Mouse (Mus musculus) brown adipose tissue, adult 24 weeks (tissue): ENCODE measurements around the gene Vwc2l. TPM values are rescaled to one million over a fixed set of nuclear protein-coding genes. Genes with fewer than 3 reads are reported as not detected.

Experiments
- H3K27ac ChIP-seq: fragments of 200-500 bp; replicated peaks from 2 replicates; pipeline ENCODE4 v1.5.1; 2012; ENCODE audit warnings: low read depth, mild to moderate bottlenecking, low read length
- H3K4me1 ChIP-seq: fragments of 200-500 bp; 2 replicates; pipeline ENCODE4 v1.6.1; 2012; ENCODE audit warnings: low read length, mixed read lengths; ENCODE audit not compliant: control insufficient read depth, insufficient read depth, insufficient read length
- H3K4me3 ChIP-seq: fragments of 200-500 bp; 2 replicates; pipeline ENCODE4 v1.5.1; 2012; ENCODE audit warnings: low read depth, mild to moderate bottlenecking, low read length, moderate library complexity; ENCODE audit not compliant: insufficient read depth
- polyA plus RNA-seq: library from polyadenylated mRNA; stranded (reverse); fragments of >200 nt; gene quantifications from 2 replicates; pipeline ENCODE4 v1.2.4, GENCODE M21; 2012; ENCODE audit not compliant: missing spikeins, insufficient read depth, insufficient read length

Gene Vwc2l
- polyA plus RNA-seq = not detected in 2 replicates

DNA sequence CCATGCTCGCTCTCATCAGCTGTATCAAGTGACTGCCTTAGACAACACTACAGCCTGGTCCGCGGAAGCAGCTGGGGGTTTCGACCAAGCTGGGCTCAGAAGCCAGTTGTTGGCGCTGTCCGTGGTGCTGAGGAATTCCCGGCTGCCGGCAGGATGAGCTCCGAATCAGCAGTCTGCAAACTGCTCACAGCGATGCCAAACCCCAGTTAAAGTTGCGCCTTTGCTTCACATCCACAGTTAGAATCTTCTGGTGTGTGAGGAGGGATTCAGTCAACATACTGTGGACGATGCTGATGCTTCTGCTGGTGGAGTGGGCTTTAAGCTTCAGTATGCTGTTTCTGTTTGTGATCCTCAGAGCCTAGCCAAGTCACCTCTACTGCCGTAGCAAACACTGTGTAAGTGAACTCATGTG lies at the start of gene Vwc2l:
Vwc2l (plus strand) TSS at position 61 of the 412 bp plus-strand sequence.
- Histone ChIP-seq H3K4me3 (no peak within 1 kb of the TSS), H3K27ac (no peak within 1 kb of the TSS), H3K4me1 (no peaks in the 10 kb centered on the region)

- Histone ChIP-seq H3K4me1 (no peaks in the 10 kb centered on the region), H3K27ac (no peak overlapping the region), H3K4me3 (no peak overlapping the region)
These were observed 33.0 kb upstream of the Vwc2l start for GRCm38 (mm10) chr1:70692529-70692928.

- no peak overlapping the region for H3K27ac ChIP-seq
- no peak overlapping the region for H3K4me3 ChIP-seq
- H3K4me1 ChIP-seq = no peaks in the 10 kb centered on the region
These were observed 25.2 kb upstream of the Vwc2l start for GRCm38 (mm10) chr1:70700270-70700669.

GRCm38 (mm10) chr1:70703934-70704333 lies 21.6 kb upstream of the Vwc2l start:
- Histone ChIP-seq H3K27ac (no peak overlapping the region), H3K4me3 (no peak overlapping the region), H3K4me1 (no peaks in the 10 kb centered on the region)

GRCm38 (mm10) chr1:70705821-70706220 lies 19.7 kb upstream of the Vwc2l start:
- Histone ChIP-seq H3K27ac (no peak overlapping the region), H3K4me3 (no peak overlapping the region), H3K4me1 (no peaks in the 10 kb centered on the region)

GRCm38 (mm10) chr1:70725045-70725444 lies 470 bp upstream of the Vwc2l start:
- Histone ChIP-seq H3K4me1 (no peaks in the 10 kb centered on the region), H3K4me3 (no peak overlapping the region), H3K27ac (no peak overlapping the region)

DNA sequence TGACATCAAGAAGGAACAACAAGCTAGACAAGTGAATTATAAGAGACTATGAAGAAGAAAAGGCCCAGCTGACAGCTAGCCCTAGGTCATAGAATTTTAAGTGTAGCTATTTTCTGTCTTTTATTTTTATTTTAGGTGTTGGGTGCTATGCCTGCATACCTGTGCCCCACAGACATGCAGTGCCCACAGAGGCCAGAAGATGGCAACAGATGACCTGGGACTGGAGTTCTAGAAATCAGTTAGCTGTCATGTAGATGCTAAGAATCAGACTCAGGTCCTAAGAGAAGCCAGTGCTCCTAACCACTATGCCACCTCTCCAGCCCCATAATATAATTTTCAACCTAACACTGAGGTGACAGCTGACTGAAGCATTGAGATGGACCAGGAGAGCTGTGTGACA lies 61.6 kb downstream of the Vwc2l start:
- no peaks in the 10 kb centered on the region for H3K4me1 ChIP-seq
- H3K27ac ChIP-seq = no peak overlapping the region
- H3K4me3 ChIP-seq = no peak overlapping the region

DNA sequence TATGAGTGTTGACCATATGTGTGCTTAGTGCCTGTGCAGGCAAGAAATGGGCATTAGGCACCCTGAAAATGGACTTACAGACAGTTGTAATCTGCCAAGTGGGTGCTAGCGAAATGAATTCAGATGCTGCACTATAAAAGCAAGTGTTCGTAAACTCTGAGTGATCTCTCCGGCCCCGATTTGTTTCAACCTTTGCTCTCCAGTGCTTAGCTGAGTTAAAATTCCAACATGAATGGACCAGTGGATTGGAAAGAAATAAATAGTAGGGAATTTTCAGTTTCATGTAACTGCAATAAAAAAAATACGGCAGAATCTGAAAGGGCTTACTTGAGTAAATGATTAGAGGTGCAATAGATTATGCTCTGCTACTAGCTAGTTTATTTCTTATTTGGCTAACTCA lies 66.1 kb downstream of the Vwc2l start:
- Histone ChIP-seq H3K4me3 (no peak overlapping the region), H3K4me1 (no peaks in the 10 kb centered on the region), H3K27ac (no peak overlapping the region)

- no peak overlapping the region for H3K4me3 ChIP-seq
- H3K27ac ChIP-seq = no peak overlapping the region
- H3K4me1 ChIP-seq = no peaks in the 10 kb centered on the region
These were observed 69.6 kb downstream of the Vwc2l start for GRCm38 (mm10) chr1:70795094-70795493.

DNA sequence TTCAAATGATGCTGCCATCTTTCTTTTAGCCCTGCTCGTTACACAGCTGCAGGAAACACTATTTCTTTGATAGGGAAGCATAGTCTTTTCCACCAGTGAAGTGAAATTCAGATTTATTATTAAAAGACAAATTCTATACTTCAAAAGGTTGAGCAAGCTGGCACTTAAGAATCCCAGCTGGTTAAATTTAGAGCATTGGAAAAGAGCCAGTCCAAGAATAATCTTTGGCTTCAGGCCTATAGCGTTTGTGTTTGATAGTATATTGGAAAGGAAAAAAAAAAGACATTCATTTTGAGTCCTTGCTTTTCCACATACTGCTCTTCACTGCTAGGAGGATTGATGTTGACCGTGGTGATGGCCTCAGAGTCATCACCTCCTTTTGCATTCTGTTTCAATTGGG lies 77.9 kb downstream of the Vwc2l start:
- H3K4me3 ChIP-seq = no peak overlapping the region
- H3K4me1 ChIP-seq = no peaks in the 10 kb centered on the region
- no peak overlapping the region for H3K27ac ChIP-seq

GRCm38 (mm10) chr1:70823111-70823510 lies 97.6 kb downstream of the Vwc2l start:
- Histone ChIP-seq H3K4me3 (no peak overlapping the region), H3K27ac (no peak overlapping the region), H3K4me1 (no peaks in the 10 kb centered on the region)

GRCm38 (mm10) chr1:70833262-70833661 lies 107.7 kb downstream of the Vwc2l start:
- Histone ChIP-seq H3K4me3 (no peak overlapping the region), H3K27ac (no peak overlapping the region), H3K4me1 (no peaks in the 10 kb centered on the region)

DNA sequence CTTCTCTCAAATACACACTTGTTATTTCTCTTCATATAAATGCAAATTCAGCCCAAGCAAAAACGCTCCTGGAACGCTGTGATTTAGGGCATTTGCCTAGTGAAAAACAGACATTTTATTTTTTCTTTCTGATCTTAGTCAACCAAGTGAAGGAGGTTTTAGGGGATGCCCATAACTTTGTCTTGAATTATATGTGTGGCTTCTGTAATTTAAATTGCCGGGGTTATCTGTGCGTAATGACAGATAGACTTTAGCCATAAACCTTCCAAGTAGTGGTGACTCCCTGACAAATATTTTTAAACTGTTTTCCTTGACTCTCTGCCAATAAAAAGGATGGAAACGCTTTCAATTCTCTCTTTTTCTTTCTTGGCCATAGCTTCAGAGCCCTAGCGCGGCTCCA lies 116.7 kb downstream of the Vwc2l start:
- H3K27ac ChIP-seq = no peak overlapping the region
- H3K4me1 ChIP-seq = no peaks in the 10 kb centered on the region
- no peak overlapping the region for H3K4me3 ChIP-seq

DNA sequence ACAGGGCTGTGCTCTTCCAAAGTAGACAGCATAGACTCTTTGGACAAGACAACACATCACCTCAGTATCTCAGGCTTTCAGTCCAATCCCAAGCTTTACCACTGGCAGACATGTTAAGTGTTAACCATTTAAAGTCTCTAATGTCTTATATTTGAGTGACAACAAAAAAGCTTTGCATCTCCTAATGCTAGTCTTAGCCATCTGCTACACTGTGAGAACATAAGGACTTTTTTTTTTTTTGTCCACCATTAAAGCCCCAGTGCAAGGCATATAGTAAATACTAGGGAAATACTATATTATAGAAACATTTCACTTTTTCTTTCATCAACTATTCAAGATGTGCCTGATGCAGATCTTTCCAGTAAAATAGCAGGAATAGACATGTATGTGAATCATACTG lies 119.8 kb downstream of the Vwc2l start:
- Histone ChIP-seq H3K27ac (no peak overlapping the region), H3K4me1 (no peaks in the 10 kb centered on the region), H3K4me3 (no peak overlapping the region)

GRCm38 (mm10) chr1:70851633-70852390 lies 126.3 kb downstream of the Vwc2l start:
- Histone ChIP-seq H3K4me1 (no peaks in the 10 kb centered on the region), H3K4me3 (no peak overlapping the region), H3K27ac (no peak overlapping the region)

- Histone ChIP-seq H3K27ac (no peak overlapping the region), H3K4me3 (no peak overlapping the region), H3K4me1 (no peaks in the 10 kb centered on the region)
These were observed 127.9 kb downstream of the Vwc2l start for GRCm38 (mm10) chr1:70853446-70853845.
